Mouse (Mus musculus): ENCODE results near the gene Tnip1. TPM values are rescaled to one million over a fixed set of nuclear protein-coding genes. Genes with fewer than 3 reads are reported as not detected.

Tnip1 gene
- total RNA-seq, 2 experiments from 2014 or later = 66.4 to 76.0 TPM

DNA sequence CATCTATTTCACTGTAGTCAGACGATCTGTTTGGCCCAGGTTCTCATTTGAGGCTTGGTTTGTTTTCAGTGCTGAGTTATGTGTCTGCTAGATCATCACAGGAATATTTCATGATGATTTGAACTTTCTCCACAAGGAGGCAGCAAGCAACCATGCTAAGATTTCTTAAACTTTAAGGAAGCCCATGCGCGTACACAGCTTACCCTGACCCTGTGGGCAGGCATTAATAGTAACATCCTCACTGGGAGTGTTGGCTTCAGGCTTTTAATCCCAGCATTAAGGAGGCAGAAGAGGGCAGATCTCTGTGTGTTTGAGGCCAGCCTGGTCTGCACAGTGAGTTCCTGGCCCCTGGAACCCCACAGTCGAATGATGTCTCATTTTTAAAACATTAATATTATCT lies 83.3 kb downstream of the Tnip1 start:
- peak in 1 of 2 experiments; percentile 67 for DNase-seq

DNA sequence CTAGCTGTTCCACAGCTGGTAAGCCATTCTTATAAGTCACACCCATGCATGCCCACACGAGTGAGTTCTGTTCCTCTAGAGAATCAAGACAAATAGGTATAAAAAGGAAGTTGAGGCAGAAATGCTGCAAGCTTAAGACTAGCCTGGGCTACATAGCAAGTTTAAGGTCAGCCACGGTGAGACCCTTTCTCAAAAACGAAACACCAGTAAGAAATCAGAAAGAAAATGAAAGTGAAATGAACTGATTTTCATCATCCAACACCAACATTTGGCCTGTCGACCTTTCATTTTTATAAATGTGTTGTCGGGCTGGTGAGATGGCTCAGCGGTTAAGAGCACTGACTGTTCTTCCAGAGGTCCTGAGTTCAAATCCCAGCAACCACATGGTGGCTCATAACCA lies 83.8 kb downstream of the Tnip1 start:
- DNase-seq = no peak

DNA sequence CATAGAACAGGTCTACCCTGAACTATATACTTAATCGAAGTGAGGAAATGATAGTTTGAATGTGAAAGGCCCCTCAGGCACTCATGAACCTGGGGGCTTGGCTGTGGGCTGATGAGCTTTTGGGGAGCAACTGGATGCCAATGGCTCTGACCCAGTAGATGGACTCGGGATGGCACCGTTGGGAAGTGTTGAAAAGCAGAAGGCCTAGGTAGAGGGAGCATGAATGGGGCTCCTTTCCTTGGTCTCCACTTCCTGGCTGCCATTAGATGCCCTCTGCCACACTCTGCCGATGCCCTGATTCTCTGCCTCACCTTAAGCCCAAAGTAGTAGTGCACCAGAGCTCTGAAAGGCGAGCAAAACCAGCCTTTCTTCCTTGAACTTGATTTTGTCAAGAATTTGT lies 86.7 kb downstream of the Tnip1 start:
- DNase-seq = no peak

DNA sequence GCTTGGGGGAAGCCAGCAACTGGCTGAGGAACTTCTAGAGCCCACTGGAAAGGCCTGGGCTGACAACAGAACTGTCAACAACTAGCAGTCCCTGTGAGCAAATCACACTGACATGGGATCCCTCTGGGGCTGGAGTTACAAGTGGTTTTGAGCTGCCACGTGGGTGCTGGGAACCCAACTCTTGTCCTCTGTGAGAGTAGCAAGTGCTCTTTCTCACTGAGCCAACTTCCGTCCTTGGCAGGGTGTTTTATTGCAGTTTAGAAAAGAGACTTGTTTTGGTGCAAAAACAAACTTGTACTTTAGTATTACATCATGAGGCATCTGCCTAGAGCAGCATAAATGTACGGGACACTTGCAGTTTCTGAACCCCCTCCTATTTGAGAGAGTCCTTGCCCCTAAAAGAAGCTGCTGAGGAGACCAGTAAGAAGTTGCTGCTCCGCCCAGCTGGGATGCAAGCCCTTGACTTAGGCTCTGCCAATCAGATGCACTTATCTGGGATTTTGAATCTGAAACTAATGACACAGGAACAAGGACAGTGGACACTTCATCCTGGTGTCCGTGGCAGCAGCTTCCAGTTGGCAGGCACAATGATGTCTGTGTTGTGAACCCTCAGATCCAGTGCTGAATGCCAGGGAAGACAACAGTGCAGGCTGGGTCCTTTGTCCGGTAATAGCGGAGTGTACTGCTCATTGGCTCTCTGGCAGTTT lies 90.7 kb downstream of the Tnip1 start:
- DNase-seq = peak; percentile 55 to 65

DNA sequence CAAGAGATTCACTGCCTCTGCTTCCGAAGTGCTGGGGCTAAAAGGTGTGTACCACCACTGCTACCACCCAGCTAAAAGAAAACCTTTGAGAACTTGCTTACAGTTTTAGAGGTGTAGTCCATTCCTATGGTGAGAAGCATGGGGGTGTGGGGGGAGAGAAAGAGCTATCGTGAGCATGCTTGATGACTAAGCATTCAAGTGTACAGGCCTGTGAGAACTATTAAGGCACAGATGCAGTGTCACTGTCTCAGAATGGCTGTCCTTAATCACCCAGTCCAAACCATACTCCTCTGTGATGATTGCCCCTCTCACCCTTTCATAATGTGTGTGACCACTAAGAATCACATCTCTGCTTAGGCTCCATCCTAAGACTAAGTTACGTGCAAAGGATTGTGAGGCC lies 93.4 kb downstream of the Tnip1 start:
- DNase-seq = no peak

DNA sequence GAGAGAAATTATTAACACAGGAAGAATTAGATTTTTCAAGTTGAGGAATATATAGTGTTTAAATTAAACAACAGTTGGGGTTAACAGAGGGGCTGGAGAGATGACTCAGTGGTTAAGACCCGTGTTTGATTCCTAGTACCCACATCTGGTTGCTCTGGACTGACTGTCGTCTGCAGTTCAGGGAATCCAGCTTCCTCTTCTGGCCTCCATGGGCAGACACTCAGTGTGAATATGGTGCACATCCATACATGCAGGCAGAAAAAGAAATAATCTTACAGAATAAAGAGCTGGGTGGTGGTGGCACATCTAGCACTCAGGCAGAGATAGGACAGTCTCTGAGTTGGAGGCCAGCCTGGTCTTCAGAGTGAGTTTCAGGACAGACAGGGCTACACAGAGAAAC lies 94.3 kb downstream of the Tnip1 start:
- no peak for DNase-seq

DNA sequence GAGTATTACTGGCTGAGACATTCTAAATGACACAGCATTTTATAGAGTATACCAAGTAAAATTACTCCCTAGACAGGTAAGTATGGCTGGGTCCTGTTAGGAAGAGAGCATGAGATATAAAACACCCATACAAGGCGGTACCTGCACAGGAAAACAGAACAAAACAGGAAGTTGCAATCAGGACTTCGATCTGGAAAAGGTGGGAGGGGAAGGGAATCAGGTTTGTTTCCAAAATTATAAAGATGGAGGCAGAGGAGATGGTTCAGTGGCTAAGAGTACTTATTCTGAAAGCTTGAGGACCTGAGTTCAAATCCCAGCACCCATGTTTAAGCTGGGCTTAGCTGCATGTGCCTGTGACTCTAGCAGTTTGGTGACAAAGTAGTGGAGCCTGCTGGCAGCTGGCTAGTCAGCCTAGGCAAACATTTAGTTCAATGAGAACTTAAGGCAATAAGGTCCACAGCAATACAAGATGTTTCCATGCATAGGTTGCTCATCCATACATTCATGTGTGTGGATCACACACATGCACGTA lies 94.7 kb downstream of the Tnip1 start:
- peak in 1 of 2 experiments; percentile 34 for DNase-seq

DNA sequence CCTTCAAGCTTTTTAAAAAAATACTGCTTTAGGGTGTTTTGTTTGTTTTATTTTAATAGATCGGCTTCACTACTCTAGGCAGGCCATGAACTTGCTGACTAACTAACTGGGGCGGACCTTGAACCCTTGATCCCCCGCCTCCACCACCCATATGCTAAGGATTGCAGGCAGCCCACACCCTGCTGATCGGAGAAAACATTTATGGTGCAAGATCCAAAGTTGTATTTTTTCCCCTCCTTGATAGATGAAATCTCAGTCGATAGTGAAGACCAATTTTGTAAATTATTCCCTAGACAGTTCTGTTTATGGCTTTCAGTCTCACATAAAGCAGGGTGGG lies 95.7 kb downstream of the Tnip1 start:
- DNase-seq = peak; percentile 46 to 56

DNA sequence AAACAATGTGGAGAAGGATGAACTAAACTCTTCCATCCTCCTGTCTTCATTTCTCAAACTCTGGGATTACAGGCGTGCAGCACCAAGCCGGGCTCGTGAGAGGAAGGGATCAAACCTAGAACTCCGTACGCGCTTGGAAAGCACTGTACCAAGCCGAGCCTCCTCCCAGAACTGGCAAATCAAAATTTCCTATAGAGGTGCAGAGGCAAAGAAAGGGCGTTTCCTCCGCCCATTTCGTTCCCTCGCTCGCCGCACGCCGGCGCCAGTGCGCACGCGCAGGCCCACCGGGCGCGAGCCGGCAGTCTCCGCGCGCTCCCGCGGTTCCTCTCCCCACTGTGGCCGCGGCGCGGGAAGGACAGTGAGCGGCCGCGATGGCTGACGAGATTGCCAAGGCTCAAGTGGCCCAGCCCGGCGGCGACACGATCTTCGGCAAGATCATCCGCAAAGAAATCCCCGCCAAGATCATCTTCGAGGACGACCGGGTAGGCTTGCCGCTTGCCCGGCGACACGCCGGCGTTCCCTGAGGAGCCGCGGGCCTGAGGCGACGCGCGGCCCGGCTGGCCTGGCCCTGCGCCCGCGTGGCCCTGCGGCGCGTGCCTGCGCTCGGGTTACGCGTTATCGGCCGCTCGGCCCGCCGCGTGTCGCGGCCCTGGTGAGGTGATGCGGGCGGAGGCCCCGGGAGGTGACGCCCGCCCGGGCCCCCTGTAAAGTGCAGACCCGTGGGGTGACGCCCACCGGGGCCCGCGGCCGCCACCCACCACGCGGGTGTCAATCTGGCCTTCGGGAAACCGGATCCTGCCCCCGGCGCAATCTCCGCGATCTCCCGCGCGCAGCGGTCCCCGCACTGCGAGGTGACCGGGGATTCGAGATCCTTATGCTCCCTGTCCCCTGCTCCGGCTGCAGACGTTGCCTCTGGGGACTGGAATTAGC lies 96.3 kb downstream of the Tnip1 start, which contains the start of gene Hint1:
Hint1 (plus strand) TSS at position 265 of the 930 bp plus-strand sequence.
- peak; percentile 95 for DNase-seq

DNA sequence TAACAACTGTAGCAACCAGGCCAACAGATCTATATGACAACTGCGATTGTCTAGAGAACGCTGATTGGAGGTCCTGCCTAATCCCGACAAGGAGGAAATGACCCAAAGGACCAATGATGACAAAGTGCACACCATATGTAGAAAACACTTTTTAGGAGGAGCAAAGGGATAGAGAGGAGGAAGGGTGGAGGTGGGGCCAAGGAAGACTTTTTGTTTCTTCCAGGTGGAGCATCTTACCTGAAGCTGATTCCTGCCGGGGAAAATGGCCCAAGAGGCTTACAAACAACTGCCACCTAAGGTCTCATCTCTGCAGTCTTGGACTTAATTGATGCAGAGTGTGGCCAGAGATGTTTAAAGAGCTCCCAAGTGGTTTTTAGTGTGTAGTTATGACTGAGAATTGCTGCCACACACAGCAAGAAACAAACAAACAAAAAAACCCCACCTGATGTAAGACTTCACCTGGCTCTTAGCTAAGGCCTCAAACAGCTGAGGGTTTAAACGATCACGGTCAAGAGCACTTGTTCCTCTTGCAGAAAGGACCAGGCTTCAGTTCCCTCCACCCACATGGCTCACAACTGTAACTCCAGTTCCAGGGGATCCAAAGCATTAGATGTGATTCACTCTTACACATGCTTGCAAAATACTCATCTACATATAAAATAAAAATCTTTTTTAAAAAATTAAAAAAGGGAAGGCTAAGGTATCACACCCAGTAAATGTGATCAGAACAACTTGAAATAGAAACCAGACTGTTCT lies 97.2 kb downstream of the Tnip1 start:
- DNase-seq = no peak

DNA sequence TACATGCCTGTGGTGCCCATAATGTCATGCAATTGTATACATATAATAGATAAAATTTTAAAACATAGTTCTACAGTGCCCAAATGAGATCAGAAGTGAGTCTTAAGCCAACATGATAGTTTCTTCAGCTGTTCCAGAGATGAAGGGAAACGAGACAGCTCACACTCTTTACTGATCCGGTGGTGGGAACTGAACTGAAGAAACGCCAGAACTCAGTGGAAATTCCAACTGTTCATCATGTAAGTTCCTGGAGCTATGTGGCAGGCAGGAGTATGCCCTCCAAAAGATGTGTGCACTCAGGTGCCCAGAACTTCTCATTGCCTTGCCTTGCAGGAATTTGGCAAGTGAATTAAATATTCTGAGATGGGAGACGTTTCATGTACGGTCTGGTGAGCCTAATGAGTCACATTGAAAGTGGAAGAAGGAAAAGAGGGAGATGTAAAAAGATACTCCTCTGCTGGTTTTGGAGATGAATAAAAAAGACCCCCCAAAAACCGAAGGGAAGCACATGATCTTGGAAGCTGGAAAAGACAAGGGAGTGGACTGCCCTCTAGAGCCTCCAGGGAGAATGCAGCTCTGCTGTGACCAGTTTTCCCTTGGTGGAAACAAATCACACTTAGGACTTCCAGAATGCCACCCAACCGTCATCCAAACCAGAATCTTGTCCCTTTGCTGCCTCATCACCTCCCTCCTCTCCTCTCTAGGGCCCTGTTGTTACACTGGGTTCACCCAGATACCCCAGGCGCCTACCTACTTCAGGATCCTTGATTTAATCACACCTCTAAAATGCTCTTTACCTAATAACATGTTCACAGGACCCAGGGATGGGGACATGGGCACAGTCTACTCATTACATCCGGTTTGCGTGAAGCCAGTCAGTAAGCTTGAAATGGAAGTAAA lies 99.8 kb downstream of the Tnip1 start:
- peak; percentile 39 to 66 for DNase-seq

DNA sequence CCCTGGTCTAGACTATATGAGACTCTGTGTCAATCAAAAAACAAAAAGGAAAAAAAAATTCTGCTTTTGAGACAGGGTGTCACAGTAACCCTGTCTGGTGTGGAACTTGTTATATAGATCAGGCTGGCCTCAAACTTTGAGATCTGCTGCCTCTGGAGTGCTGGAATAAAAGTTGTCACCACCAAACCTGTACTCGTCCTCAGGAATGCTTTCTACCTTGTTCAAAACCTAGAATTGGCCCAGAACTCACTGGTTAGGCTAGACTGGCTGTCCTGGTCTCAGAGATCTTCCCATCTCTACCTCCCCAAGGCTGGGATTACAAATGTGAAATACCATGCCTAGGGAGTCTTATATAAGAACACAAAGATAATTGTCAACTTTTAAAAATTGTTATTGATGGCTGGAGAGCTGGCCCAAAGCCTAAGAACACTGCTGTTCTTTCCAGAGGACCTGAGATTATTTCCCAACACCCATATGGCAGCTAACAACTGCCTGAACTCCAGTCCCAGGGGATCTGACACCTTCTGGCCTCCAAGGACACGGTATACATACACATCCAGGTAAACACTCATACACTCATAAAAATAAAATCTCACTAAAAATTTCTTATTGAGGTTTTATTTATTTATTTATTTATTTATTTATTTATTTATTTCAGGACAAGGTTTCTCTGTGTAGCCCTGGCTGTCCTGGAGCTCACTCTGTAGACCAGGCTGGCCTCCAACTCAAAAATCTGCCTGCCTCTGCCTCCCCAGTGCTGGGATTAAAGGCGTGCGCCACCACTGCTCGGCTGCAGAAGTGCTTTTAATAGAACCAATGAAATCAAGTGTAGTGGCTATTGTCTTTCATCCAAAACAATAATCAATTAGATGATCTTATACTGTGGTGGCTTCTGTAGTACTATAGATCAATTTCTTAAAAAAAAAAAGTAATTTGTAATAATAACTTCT lies 101.0 kb downstream of the Tnip1 start:
- DNase-seq = no peak

Other genes with a start within 250 kb of the Tnip1 start
- 10 to 100 TPM; 20.5 to 24.5 TPM for gene Cdc42se2, start 175.2 kb downstream of the Tnip1 start, total RNA-seq (2021)
- 10 to 100 TPM; 10.8 to 11.6 TPM for gene Lyrm7, start 102.0 kb downstream of the Tnip1 start, total RNA-seq (2021)
- 100 to 1,000 TPM; 331 to 395 TPM for gene Hint1, start 96.5 kb downstream of the Tnip1 start, total RNA-seq (2021)
- gene Gpx3, start 60.5 kb downstream of the Tnip1 start, total RNA-seq (2021) = 100 to 1,000 TPM; 262 to 383 TPM
- gene Anxa6, start 70.5 kb upstream of the Tnip1 start, total RNA-seq (2021) = 100 to 1,000 TPM; 114 to 115 TPM
- gene Ccdc69, start 115.2 kb upstream of the Tnip1 start, total RNA-seq (2021) = 1 to 10 TPM; 7.3 to 10.0 TPM
- 100 to 1,000 TPM; 220 to 225 TPM for gene Gm2a, start 135.2 kb upstream of the Tnip1 start, total RNA-seq (2021)
- gene Slc36a3, start 188.8 kb upstream of the Tnip1 start, total RNA-seq (2021) = not detected
- 10 to 100 TPM; 89.2 to 97.0 TPM for gene Slc36a2, start 222.2 kb upstream of the Tnip1 start, total RNA-seq (2021)
- 10 to 100 TPM; 14.5 to 18.4 TPM for gene Slc36a1, start 241.4 kb upstream of the Tnip1 start, total RNA-seq (2021)